Mouse (Mus musculus): ENCODE data around the gene Per3.

Gene Per3

DNA sequence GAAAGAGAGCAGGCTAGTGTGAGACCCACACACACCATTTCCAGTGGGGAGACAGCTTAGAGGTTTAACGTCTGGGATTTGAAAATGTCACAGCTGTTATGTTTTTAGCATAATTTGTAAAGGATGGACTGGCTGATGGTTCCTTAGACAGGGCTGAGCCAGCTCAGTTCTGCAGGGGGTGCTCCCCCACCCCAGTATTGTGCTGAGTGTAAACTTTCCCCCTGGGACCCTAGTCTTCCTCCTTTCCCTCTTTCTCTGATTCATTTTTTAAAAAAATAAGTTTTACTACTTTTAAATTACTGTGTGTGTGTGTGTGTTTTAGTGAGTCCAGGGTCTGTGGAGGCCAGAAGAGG, 87.4 kb downstream of the Per3 start:
- no peak for DNase-seq (ENCODE audit: low spot score in 2 of 2)

DNA sequence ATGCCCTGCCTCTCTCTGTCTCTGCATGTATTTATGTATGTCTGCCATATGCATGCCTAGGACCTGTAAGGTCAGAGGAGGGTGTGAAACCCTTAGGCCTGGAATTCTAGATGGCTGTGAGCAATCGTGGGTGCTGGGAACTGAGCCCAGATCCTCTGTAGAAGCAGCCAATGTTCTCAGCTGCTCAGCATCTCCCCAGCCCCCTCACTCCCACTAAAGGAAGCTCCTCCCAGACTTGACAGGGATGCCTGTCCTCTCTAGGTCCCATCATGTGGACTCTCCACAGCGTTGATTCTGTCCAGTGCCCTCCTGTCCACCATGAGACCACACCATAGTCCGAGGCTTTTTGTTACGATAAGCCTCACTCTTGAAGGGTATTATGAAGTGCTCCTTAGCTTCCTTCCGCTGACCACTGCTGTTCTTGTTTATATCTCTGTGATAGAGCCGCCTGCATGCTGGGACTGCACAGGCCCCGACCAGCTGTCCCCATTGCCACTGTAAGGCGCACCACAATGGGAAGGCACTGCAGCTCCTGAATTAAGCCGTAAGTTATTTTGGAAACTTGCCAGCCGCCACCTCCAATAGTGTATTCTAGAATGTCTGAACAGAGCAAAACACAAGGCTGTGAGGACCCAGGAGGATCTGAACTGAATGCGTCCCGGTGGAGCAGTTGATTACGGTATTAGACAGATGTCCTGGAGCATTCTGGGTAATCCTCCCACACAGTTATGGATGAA, 87.9 kb downstream of the Per3 start:
- DNase-seq (ENCODE audit: low spot score in 2 of 2) = peak in 1 of 2 experiments; percentile 26

All from cerebellum, postnatal 4 days (tissue).